Mouse (Mus musculus): ENCODE results near the gene Slc52a3.

GRCm38 (mm10) chr2:151986958-151987357 lies 9.4 kb upstream of the Slc52a3 start:
- TF ChIP-seq POLR2A (IDR thresholded peaks at IDR 0.05; ENCODE audit: low read depth, low read length) (no peak), CTCF (IDR thresholded peaks at IDR 0.05; ENCODE audit: extremely low read depth, insufficient read depth, insufficient read length, insufficient replicate concordance) (no peak)
